Mouse (Mus musculus): ENCODE measurements around the gene Ppil3.
A peak's percentile ranks its signal among the peaks of the same experiment; 100 is the strongest.

The Ppil3 gene

GRCm38 (mm10) chr1:58409553-58410197, 35.6 kb downstream of the Ppil3 start:
- DNase-seq (ENCODE audit: low spot score): no peak

- DNase-seq (ENCODE audit: low spot score): no peak
Measured at GRCm38 (mm10) chr1:58408141-58408540, 37.1 kb downstream of the Ppil3 start.

- no peak for DNase-seq (ENCODE audit: low spot score)
Measured at GRCm38 (mm10) chr1:58407321-58407720, 38.0 kb downstream of the Ppil3 start.

- DNase-seq (ENCODE audit: low spot score): no peak
Measured at GRCm38 (mm10) chr1:58403745-58404144, 41.5 kb downstream of the Ppil3 start.

- DNase-seq (ENCODE audit: low spot score): no peak
Measured at GRCm38 (mm10) chr1:58401396-58401795, 43.9 kb downstream of the Ppil3 start.

- DNase-seq (ENCODE audit: low spot score): no peak
Measured at GRCm38 (mm10) chr1:58397731-58398130, 47.6 kb downstream of the Ppil3 start.

- DNase-seq (ENCODE audit: low spot score): no peak
Measured at GRCm38 (mm10) chr1:58396179-58396578, 49.1 kb downstream of the Ppil3 start.

GRCm38 (mm10) chr1:58395341-58395740, 49.9 kb downstream of the Ppil3 start:
- DNase-seq (ENCODE audit: low spot score): no peak

GRCm38 (mm10) chr1:58393284-58394195, 51.7 kb downstream of the Ppil3 start:
- DNase-seq (ENCODE audit: low spot score): peak; percentile 58

GRCm38 (mm10) chr1:58392652-58393283, 52.5 kb downstream of the Ppil3 start, which contains the start of gene Bzw1:
TSS of gene Bzw1 (plus strand) at chr1:58392898.
- DNase-seq (ENCODE audit: low spot score): peak; percentile 95

GRCm38 (mm10) chr1:58392268-58392651, 53.0 kb downstream of the Ppil3 start:
- DNase-seq (ENCODE audit: low spot score): peak; percentile 53

GRCm38 (mm10) chr1:58391421-58392267, 53.6 kb downstream of the Ppil3 start:
- no peak for DNase-seq (ENCODE audit: low spot score)

- no peak for DNase-seq (ENCODE audit: low spot score)
Measured at GRCm38 (mm10) chr1:58382586-58383281, 62.6 kb downstream of the Ppil3 start.

Measured in retina, embryonic 14.5 days (tissue).